Mouse (Mus musculus): Measurements from ENCODE around the gene Dpf3. TPM values are rescaled to one million over a fixed set of nuclear protein-coding genes. Genes with fewer than 3 reads are reported as not detected.

Gene Dpf3
- polyA plus RNA-seq, 1 experiment: 3.0 TPM

DNA sequence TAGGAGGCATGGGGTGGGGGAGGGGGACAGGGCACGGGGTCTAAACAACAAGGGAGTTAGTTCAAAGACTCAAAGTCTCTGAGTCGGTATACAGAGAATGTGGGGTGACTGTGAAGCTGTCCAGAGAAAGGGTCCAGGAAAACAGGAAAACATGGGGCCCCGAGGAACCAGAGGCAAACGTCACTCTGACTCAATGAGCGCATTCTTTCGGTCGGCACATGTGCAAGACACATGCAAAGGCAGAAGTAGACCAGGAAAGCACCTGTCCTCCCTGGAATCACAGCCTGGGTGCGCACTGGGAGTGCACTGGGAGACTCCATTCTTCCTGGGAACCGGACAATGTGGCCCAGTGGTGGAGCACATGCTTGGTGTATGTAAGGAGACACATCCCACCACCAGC lies 59.5 kb downstream of the Dpf3 start:
- peaks cover 12% of the 10 kb centered on the region for H3K4me1 ChIP-seq

GRCm38 (mm10) chr12:83427601-83428000 lies 59.9 kb downstream of the Dpf3 start:
- Histone ChIP-seq H3K4me1 (peaks cover 12% of the 10 kb centered on the region), H3K36me3 (replicated peaks; ENCODE audit: low read length) (no peaks in the 10 kb centered on the region), H3K4me3 (replicated peaks) (no peak overlapping the region), H3K27me3 (replicated peaks) (peaks cover 2% of the 10 kb centered on the region), H3K9me3 (no peaks in the 10 kb centered on the region)
- TF ChIP-seq GATA1 (IDR thresholded peaks at IDR 0.05; ENCODE audit: borderline replicate concordance, low read length) (no peak), FLI1 (IDR thresholded peaks at IDR 0.05; ENCODE audit: low read length) (no peak)

More for the DNA sequence above, 59.5 kb downstream of the Dpf3 start:
- H3K9me3 ChIP-seq: no peaks in the 10 kb centered on the region
- no peaks in the 10 kb centered on the region for H3K36me3 ChIP-seq (replicated peaks; ENCODE audit: low read length)
- TF ChIP-seq GATA1 (IDR thresholded peaks at IDR 0.05; ENCODE audit: borderline replicate concordance, low read length) (no peak), FLI1 (IDR thresholded peaks at IDR 0.05; ENCODE audit: low read length) (no peak)
- H3K27me3 ChIP-seq (replicated peaks): peaks cover 2% of the 10 kb centered on the region
- H3K4me3 ChIP-seq (replicated peaks): no peak overlapping the region

DNA sequence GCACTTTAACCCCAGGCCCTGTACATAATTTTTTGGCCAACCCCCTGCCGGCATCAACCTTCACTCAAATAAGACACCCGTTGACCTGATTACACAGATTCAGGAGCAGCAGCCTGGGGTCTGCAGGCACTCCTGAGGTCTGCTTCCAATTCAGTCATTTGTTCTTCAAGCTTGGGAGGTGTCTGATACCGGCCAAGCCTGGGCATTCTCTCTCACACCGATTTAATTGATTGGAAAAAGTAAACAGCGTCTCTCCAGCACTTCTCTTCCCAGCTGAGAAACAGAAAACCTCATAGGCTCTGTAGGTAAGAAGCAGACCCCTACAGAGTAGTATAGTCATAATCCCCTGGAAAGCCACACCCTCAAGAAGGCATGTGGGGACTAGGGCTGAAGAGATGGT lies 61.2 kb downstream of the Dpf3 start:
- Histone ChIP-seq H3K4me3 (replicated peaks) (no peak overlapping the region), H3K9me3 (peaks cover 5% of the 10 kb centered on the region), H3K27me3 (replicated peaks) (peaks cover 2% of the 10 kb centered on the region), H3K36me3 (replicated peaks; ENCODE audit: low read length) (no peaks in the 10 kb centered on the region), H3K4me1 (peaks cover 12% of the 10 kb centered on the region)
- no peak for TF ChIP-seq GATA1 (IDR thresholded peaks at IDR 0.05; ENCODE audit: borderline replicate concordance, low read length)
- TF ChIP-seq FLI1 (IDR thresholded peaks at IDR 0.05; ENCODE audit: low read length): no peak

DNA sequence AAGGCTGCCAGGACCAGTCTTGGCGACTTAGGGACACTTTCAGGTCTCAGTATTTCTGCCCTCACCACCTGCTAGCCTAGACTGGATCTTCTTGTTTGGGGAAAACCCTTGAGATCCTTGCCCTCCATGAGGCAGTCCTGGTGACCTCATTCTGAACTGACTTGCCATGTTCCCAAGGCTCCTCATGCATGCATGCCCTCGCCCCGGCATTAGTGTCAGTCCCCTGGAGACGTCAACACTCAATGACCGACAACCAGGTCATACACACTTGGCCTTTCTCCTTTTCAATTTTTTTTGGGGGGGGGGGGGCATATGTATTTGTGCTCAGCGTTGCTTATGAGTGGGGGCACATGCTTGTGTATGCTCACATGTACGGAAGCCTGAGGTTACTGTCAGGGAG lies 61.8 kb downstream of the Dpf3 start:
- Histone ChIP-seq H3K4me3 (replicated peaks) (no peak overlapping the region), H3K36me3 (replicated peaks; ENCODE audit: low read length) (no peaks in the 10 kb centered on the region), H3K4me1 (peaks cover 12% of the 10 kb centered on the region), H3K9me3 (peaks cover 10% of the 10 kb centered on the region), H3K27me3 (replicated peaks) (peaks cover 2% of the 10 kb centered on the region)
- TF ChIP-seq GATA1 (IDR thresholded peaks at IDR 0.05; ENCODE audit: borderline replicate concordance, low read length): no peak
- TF ChIP-seq FLI1 (IDR thresholded peaks at IDR 0.05; ENCODE audit: low read length): no peak

DNA sequence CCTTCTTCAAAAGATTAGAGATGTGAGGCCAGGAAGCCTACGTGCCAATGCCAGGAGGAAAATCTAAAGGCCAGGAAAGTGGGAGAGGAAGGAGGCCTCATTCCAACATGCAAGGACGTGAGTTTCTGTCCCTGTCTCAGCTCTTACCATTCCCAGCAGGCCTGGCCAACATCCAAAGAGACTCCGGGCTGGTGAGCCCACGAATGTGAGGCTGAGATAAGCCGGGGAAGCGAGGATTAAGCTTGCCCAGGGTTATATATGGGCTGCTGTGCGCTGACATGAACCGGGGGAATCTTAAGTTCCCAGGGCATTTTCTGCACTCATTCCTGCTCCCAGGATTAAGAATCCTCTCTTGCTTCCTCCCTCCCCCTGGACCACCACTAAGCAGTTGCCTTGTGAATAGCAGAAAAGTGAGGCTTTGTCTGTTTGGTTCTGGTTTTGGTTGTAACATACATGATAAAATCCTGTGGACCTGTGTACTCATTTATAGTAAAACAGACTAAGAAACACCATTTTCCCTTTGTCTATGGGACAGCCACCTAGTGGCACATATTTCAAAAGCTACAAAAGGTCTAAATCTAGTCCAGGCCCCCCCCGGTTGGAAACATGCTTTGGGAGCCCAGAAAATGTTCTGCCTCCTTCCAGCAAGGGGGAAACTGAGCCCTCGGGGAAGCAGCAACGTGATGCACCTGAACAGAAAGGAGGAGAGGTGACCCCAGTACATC lies 62.6 kb downstream of the Dpf3 start:
- Histone ChIP-seq H3K4me3 (replicated peaks) (no peak overlapping the region), H3K36me3 (replicated peaks; ENCODE audit: low read length) (no peaks in the 10 kb centered on the region), H3K9me3 (peaks cover 15% of the 10 kb centered on the region), H3K4me1 (peaks cover 16% of the 10 kb centered on the region), H3K27me3 (replicated peaks) (peaks cover 2% of the 10 kb centered on the region)
- TF ChIP-seq GATA1 (IDR thresholded peaks at IDR 0.05; ENCODE audit: borderline replicate concordance, low read length): no peak
- no peak for TF ChIP-seq FLI1 (IDR thresholded peaks at IDR 0.05; ENCODE audit: low read length)

DNA sequence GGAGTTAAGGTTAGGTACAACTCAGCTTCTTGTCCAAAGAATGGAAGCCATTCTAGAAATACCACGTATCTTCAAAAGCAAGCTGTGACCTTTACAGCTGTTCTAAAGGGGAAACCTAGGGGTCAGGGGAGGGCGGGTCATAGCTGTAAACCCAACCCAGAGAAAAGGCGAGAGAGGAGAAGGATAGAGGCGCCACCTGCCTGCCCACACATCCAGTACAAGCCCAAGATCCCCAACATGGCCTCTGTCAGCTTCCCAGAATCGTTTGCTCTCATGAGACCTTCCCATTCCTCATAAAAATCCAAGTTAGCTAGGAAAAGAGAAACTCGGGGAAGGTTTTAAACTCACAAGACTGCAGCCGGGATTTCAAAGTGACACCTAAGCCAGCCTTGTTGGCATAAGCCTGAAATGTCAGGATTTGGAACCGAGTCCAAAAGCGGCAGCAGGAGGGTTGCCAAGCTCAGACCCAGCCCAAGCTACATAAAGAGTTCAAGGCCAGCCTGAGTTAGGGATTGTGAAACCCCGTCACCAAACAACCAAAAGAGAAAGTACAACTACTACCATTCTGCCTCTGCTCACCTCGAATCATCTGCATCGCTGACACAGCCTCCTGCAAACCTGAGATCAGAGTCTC lies 63.3 kb downstream of the Dpf3 start:
- Histone ChIP-seq H3K4me1 (peaks cover 16% of the 10 kb centered on the region), H3K27me3 (replicated peaks) (peaks cover 2% of the 10 kb centered on the region), H3K4me3 (replicated peaks) (no peak overlapping the region), H3K9me3 (peaks cover 15% of the 10 kb centered on the region), H3K36me3 (replicated peaks; ENCODE audit: low read length) (no peaks in the 10 kb centered on the region)
- no peak for TF ChIP-seq GATA1 (IDR thresholded peaks at IDR 0.05; ENCODE audit: borderline replicate concordance, low read length)
- TF ChIP-seq FLI1 (IDR thresholded peaks at IDR 0.05; ENCODE audit: low read length): no peak

DNA sequence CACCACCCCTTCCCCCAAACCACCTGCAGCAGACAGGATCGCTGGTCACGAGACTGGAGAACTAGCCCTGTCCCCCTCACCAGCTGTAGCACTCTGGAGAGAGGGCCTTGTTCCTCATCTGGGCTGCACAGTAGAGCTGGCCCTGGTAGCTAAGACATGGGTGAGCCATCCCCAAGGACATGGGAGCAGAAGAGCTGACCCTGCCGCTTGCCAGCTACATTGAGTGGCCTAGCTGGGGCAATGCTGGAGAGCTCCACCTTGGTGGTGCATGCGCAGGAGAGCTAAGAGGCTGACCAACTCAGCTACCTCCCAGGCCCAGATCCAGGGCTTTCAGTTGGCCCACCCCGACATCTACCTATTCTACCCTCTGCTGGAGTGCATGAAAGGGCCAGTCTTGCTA lies 67.2 kb downstream of the Dpf3 start:
- Histone ChIP-seq H3K4me3 (replicated peaks) (no peak overlapping the region), H3K27me3 (replicated peaks) (peaks cover 2% of the 10 kb centered on the region), H3K36me3 (replicated peaks; ENCODE audit: low read length) (no peaks in the 10 kb centered on the region), H3K9me3 (peaks cover 15% of the 10 kb centered on the region), H3K4me1 (peaks cover 16% of the 10 kb centered on the region)
- no peak for TF ChIP-seq FLI1 (IDR thresholded peaks at IDR 0.05; ENCODE audit: low read length)
- TF ChIP-seq GATA1 (IDR thresholded peaks at IDR 0.05; ENCODE audit: borderline replicate concordance, low read length): no peak

DNA sequence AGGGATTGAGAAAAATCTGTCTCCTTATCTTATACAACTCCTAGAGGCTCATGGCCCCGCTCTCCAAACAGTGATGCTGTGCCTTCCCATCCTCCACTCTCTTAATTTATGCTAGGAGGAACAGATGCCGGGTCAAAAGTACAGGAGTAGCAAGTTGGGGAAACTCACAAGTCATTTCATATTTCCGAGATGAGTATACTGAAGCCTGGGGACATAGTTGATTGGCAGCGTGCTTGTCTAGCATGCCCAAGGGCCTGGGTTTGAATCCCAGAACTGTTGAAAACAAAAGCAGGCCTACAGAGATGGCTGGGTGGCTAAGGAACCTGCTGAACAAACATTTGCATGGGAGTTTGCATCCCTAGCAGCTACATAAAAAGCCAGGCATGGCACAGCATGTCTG lies 72.3 kb downstream of the Dpf3 start:
- no peaks in the 10 kb centered on the region for H3K36me3 ChIP-seq (replicated peaks; ENCODE audit: low read length)

GRCm38 (mm10) chr12:83413684-83414083 lies 73.8 kb downstream of the Dpf3 start:
- Histone ChIP-seq H3K4me1 (peaks cover 9% of the 10 kb centered on the region; the same call in 1 of the 2 replicates), H3K4me3 (replicated peaks) (no peak overlapping the region), H3K9me3 (no peaks in the 10 kb centered on the region), H3K36me3 (replicated peaks; ENCODE audit: low read length) (no peaks in the 10 kb centered on the region), H3K27me3 (replicated peaks) (peaks cover 12% of the 10 kb centered on the region)
- TF ChIP-seq FLI1 (IDR thresholded peaks at IDR 0.05; ENCODE audit: low read length) (no peak), GATA1 (IDR thresholded peaks at IDR 0.05; ENCODE audit: borderline replicate concordance, low read length) (no peak)

More for the DNA sequence above, 72.3 kb downstream of the Dpf3 start:
- no peak overlapping the region for H3K4me3 ChIP-seq (replicated peaks)
- peaks cover 9% of the 10 kb centered on the region; the same call in 1 of the 2 replicates for H3K4me1 ChIP-seq
- peaks cover 12% of the 10 kb centered on the region for H3K27me3 ChIP-seq (replicated peaks)
- TF ChIP-seq GATA1 (IDR thresholded peaks at IDR 0.05; ENCODE audit: borderline replicate concordance, low read length) (no peak), FLI1 (IDR thresholded peaks at IDR 0.05; ENCODE audit: low read length) (no peak)
- H3K9me3 ChIP-seq: peaks cover under 1% of the 10 kb centered on the region
